Mouse (Mus musculus) brain, embryonic 14.5 days (tissue): ENCODE results near the gene Cmtm1.

Experiments used
- CTCF ChIP-seq: fragments of 200-500 bp; IDR thresholded peaks from 2 replicates; pipeline ENCODE4 v1.5.1; 2012; ENCODE audit warnings: inconsistent platforms, mild to moderate bottlenecking, moderate library complexity, borderline replicate concordance; ENCODE audit not compliant: insufficient read depth, insufficient read length; ENCODE audit errors: extremely low read depth
- POLR2A ChIP-seq: fragments of 200-500 bp; IDR thresholded peaks from 2 replicates; pipeline ENCODE4 v1.6.1; 2012; ENCODE audit warnings: mild to moderate bottlenecking, inconsistent platforms, borderline replicate concordance; ENCODE audit not compliant: poor library complexity, insufficient read depth, insufficient read length, severe bottlenecking; ENCODE audit errors: extremely low read depth

GRCm38 (mm10) chr8:104334196-104334595 is 24.3 kb upstream of the Cmtm1 start:
- no peak for TF ChIP-seq POLR2A
- no peak for TF ChIP-seq CTCF
